Mouse (Mus musculus) ZHBTc4 (cell line): ENCODE measurements around the gene Taf3.

Experiments
- DNase-seq: peaks from one replicate; pipeline ENCODE4 v3.0.0-alpha.2; 2011; ENCODE audit warnings: low read depth, low spot score

Gene Taf3

DNA sequence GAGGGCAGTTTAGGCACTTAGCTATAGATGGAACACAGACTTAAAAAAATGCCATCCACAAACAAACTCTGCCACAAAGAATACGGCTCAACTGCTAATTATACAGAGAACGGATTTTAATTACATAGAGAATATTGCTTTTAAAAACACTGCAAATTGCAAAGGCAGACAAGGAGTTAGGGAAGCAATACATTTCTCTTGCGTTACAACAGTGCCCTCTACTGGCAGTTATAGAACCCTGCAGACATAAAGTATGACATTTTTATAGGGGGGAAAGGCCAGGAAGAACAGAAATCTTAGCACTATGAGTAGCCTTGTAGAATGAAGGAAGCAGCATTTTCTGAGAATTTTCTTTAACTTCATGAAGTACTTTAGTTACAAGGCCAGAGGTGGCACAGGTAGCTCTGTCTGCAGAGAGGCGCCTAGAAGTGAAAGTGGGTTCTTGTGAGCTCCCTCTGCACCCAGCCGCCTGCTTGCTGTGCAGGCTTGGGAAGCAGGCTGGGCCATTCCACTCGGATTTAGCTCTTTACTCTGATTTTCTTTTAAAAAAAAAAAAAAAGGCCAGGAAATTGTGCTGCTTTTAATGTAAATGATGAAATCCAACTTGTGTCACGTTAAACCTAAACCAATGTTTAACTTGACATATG lies 38.0 kb downstream of the Taf3 start:
- DNase-seq: peak; percentile 64

DNA sequence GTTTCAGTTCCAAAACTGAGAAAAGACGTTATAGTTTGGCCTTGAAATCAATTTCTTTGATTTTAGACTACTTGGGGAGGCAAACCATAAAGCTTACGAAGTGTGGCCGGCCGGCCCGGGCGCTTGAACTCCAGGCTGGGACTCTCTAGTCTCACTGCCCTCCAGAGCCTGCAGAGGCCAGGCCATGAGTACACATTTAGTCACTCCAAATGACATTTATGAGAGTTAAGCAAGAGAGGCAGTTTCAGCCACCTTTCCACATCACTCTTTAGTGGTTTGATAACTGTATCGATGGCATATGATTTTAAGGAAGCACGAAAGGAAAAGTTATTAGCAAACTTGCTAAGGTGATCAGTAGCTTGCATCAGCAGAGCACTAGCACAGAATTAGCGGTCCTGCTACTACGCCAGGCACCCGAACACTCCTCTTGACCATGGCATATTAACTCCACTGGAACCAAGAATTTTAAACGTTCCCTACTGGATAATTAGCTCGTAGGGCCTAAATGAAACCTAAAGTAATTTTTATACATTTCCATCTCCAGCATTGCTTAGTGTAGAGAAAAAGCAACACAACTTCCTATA lies 38.6 kb downstream of the Taf3 start:
- DNase-seq: no peak

DNA sequence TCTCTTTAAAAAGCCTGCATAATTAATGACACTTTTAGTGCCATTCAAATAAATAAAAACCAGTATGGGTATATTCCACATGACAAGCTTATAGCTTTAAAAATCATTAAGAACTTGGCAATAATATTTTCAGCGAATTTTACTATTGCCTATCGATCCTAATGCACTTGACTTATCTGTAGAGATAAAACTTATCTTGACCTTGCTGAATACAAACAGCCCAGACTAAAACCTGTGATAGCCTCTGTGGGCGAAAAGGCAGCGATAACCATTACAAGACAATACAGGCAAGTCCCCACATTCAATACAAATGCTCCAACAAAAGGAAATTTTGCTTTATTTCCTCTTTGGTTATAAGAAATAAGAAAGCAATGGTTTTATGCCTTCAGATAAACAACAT lies 39.8 kb downstream of the Taf3 start:
- no peak for DNase-seq

DNA sequence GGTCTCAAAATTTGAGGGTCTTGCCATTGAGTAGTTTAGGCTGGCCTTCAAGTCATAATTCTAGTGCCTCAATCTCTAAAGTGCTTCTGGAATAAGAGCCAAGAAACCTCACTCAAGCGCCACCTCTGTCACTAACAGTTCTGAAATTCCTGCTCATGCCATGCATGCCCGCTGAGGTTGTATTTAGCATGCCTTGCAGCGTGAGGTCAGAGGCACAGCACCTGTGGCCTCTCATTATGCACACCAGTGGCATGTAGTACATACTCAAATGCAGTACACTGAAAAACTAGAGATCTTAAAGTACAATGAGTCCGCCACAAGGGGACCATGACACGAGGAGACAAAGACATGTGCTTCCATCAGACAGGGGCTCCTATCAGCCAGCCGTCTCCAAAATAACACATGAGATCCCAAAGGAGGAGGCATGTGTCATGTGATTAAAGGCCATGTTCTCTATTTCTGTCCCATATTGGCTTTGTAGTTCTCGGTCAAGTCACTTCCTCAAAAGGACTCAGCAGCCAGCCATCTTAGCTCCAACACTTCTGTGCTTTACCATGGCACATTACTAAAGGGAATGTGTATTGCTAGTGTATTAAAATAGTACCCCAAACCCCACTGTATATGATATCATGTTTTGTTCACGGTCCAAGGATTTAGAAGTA lies 43.3 kb downstream of the Taf3 start:
- DNase-seq: no peak

DNA sequence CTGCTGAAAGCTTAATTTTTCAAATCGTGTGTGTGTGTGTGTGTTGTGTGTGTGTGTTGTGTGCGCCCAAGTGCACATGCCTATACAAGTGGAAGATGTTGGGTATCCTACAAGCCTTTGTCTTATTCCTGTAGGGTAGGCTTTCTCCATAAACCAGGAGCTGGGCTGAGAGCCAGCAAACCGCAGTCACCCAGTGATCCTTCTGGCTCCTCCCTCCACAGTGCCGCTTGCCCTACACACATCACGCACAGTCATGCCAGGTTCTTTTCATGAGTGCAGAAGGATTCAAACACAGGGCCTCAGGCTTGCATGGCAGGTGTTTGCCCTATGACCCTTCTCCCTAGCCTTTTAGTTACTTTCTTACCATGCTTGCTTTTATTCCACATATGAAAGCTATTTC lies 45.0 kb downstream of the Taf3 start:
- DNase-seq: no peak

DNA sequence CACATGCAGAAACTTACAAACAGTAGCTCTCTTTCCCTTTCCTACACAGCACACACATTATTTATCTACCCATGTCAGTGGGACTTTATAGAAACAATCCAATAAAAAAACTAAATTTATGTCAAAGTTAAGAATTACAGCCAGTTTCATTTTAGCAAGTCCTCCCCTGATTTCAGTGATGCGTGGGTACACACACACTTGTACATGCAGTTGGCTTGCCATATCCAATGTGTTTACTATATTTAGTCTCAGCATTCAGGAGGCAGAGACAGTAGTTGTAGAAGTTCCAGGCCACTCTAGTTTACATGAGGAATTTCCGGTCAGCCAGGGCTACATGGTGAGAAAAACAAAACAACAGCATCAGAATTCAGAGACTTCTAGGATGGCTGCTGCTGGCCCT lies 46.8 kb downstream of the Taf3 start:
- no peak for DNase-seq

DNA sequence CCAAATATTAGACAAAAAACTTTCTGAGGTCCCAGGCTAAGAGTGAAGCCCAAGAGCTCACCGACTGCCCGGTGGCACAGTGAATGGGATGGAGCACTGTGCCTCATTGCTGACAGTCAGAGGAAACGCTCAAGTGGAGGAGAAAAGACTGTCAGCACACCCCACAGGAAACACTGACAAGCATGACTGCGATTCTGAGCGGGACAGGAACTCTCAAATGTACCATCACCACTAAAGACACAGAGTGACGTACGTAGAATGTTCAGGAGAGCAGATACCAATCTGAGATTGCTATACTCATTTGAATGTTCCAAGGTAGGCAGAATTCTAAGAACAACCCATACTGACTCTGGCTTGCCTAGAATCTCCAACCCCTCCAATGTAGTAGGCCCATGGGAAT lies 50.9 kb downstream of the Taf3 start:
- no peak for DNase-seq

DNA sequence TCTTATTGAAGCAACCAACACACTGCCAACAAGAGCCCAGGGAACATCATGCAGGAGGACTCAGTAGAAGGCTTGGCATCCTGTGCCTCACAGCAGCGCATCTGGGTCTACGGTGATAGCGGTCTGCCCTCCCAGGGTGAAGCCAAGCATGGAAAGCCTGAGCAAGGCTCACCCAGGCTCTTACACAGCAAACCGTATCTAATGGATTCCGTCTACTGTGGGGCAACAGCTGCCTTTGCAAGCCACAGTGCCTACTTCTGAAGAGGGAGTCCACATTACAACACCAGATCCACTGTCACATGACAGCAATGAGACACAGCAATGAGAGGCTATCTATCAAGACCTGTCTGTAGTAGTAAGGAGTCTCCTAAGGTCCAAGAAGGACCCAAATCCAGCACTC lies 52.3 kb downstream of the Taf3 start:
- DNase-seq: no peak

DNA sequence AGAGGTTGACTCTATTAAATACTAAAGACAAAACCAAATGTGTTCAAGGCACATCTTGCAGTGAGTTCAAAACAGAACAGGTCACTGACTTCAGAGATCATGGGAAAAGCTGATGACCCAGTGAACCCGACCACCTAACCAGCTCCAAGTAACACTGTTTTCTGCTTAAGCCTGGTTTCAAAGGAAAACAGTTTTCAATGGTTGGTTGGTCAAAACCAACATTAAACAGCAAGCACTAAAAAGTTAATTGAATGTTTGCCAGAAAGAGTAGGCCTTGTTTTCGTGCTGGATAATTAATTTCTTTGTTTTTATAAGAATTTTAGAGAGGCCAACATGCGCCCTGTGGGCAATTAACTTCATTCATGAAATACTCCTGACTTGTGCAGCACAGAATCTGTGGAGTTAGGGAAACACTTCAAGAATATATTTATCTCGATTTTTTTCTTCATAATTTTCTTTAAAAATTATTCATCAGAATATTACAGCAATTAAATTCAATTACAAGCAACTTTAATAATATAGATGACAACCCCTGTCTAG lies 57.6 kb downstream of the Taf3 start:
- DNase-seq: no peak

DNA sequence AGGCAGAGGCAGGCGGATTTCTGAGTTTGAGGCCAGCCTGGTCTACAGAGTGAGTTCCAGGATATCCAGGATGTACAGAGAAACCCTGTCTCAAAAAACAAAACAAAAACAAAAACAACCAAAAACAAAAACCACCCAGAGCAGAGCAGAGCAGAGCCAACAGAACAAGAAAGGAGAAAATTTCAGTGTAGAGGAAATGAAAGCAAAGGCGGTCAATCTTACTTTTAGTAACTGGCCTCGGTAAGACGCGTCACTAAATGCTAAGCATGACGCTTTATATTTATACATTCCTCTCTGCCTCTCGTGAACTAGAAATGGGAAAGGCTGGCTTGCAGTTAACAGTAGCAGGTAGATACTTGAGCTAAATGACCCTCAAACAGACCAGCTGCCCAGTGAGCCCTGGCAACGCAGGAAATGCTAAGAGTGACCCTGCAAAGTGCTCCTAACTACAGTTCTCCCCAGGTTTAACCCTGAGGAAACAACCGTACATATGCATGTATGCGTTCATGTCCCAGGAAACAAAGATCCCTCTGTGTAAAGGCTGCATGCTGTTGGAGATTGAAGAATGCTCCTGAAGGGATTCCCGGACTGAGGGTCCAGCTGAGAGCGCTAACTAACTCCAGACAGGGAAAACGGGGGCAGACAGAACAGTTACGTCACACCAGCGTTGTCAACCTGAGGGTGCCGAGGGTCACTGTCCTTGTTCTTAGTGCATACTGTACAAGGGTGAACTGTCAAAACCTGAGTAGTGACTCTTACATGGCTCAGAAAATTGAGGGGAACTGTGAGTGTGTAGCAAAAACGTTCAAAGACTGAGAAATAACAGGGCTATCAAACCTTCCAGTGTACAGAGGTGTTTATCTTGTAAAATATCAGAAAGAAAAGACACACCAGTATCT lies 58.5 kb downstream of the Taf3 start:
- DNase-seq: no peak

DNA sequence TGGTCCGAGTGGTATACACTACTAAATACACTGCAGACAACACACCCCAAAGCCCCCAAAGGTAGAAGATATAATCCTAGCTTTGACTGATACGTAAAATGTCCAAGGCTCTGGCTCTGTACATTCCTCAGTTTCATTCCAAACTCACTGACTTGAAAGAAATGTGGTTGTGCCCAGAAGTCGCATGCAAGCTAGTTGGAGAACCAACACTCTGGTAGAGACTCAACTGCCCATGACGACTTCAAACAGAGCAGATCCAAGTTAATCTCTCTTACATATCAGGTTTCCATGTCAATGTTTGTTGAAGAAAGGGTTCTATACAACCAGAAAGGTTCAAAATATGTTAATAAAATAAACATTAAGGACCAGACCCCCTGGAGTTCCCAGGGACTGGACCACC lies 60.1 kb downstream of the Taf3 start:
- no peak for DNase-seq

DNA sequence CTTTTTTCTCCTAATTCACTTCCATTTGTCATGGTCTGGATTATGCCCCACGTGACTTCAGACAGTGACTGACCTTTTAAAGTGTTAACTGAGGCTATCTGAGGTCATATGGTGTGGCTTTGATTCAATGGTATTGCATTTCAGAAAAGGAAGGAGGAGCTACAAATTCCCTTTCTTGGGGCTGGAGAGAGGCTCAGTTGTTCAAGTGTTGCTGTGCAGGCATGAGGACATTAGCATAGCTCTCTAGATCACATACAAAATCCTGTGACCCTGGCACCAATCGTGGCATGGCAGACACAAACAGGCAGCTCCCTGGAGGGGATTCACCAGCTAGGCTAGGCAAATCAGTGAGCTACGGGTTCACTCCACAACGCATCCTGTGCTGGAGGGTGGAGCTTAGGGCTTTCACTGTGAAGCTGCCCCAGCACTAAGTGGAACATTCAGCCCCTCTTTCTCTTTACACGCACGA lies 62.4 kb downstream of the Taf3 start:
- peak; percentile 60 for DNase-seq

DNA sequence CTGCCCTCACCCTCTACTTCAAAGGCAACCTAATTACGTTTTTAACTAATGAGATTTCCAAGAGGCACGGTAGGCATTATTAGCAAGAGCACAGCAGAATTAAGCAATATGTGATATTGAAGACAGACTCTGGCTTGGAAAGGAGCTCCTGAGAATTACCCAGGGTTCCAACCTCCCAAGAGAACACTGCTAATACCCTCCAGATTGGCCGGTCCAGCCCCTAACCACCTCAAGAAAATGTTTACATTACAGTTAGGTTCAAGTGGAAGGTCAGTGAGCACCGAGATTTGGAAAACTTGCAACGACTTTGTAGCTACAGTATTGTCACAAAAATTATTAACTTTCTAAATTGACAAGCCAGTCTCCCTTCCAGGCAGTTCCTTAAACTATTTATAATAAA lies 66.0 kb downstream of the Taf3 start:
- no peak for DNase-seq

DNA sequence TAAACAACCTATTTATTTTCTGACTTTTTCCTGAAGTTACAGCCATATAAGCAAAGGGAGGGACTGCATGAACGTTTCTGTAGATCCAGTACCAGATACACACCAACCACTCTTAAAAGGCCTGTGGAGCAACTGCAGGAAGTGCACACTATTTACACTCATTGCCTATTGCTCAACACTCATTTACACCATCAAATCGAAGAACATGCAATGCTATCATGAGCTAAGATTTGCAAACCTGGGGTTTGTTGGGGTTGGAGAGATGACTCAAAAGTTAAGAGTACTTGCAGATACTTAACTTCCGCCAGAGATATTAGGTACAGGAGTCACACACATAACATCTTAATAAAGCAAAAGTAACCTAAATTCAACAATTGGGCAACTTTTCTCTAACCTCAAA lies 76.5 kb downstream of the Taf3 start:
- DNase-seq: no peak

DNA sequence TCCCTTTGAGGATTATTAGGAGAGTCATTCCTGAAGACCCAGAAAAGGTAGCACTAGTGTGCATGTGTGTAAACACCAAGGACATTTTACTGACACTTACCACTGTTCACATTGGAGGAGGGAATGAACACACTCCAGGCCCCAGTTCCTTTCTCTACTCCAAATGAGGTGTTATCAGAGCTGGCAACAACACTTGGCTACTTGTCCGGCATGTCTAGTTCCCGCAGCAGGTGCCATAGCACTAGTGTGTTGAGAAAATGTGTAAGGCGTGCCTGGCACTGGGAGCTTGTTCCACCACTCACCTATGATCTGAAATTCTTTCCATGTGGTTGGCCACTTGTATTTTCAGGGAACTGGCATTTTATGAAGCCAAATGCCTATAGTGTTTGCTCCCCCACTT lies 77.8 kb downstream of the Taf3 start:
- DNase-seq: no peak

DNA sequence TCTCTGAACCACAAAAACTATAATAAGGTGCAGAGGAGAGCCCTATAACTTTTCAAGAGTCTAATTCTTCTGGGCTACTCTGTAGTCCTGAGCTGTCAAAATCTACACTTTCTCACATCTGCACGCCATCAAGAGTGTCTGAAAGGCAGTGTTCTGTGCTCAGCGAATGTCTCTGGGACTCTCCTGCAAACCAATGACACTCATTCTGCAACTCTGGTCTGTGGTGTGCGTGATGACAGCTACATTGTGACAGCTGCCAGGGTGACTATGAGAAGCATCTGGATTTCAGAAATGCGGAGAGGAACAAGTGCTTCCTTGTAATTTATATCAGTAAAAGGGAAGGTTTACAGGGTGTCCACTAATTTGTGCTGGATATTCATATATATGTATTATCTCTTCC lies 78.2 kb downstream of the Taf3 start:
- DNase-seq: no peak

DNA sequence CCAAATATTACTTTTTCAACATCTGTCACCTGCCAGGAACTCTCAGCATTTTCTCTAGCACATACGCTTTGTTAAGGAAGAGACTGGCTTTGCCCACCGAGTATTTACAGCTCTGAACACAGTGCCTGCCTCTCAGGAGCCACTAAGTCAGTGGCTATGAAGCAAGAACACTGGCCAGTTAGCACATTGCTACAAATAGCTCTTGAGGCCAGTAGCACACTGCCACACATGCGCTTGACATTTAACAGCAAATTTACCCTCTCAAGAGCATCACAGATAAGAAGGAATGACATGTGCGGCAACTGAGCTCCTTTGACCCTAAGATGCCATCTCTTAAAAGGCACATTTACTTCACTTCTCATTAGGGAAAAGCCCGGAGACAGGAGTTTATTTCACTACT lies 78.7 kb downstream of the Taf3 start:
- DNase-seq: no peak

DNA sequence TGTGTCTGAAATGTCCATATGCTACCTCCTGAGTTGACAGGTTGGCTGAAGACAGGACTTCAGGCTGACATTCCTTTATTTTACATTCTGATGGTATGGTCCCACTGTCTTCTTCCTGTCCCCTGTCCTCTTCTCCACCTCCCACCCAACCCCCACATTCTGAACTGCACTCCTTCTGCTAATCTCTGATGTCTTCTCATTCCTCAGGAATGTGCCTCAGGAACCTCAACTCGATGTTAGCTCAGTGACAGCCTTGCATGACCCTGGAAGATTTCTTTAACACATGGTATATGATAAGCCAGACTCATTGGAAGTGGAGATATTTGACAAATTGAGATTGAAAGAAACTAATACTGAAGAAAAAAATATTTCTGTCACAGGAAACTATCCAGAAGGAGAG lies 81.8 kb downstream of the Taf3 start:
- DNase-seq: no peak

DNA sequence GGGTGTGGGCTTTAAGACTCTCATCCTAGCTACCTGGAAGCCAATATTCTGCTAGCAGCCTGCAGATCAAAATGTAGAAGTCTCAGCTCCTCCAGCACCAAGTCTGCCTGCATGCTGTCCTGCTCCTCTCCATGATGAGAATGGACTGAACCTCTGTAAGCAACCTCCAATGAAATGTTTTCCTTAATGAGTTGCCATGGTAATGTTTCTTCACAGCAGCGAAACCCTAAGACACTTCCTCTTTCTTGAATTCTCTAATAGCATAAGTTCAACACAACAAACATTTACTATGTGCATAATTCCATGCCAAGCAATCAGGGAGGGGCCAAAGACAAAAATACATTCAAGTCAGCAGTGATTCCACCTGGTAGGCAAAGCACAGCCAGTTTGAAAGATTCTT lies 82.8 kb downstream of the Taf3 start:
- DNase-seq: no peak

DNA sequence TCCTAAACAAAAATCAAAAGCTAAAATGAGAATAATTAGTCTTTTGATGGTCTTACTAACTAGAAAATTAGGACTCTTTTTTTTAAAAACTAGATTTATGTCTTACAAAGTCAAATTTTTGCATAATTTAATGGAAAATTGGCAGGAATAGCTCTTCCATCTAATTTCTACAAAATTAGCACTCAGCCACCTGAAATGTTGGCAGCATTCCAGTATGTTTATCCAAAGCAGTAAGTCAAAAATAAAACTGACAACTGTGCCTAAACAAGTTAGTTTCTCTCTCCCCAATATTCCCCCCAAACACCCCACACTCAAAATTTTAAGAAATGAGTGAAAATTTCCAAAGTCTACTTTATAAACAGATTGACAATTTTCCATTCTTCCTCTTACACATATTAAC lies 85.5 kb downstream of the Taf3 start:
- DNase-seq: no peak

DNA sequence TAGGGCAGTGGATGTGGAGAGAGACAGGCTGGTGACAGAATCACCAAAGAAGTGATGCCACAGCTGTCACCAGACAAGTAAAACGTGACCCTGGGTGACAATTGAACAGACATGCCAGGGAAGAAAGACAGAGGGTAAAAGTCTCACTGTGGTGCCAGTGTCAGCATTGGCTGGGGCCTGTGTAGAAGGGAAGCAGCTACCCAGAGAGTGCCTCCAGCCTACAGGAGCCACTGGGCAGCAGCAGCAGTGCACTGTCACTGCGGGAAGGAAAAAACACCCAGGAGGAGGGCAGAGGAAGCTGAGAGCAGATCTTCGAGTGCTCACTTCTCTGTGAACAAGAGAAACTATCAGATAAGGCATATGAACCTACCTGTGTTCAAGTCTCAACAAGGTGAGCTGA lies 86.7 kb downstream of the Taf3 start:
- no peak for DNase-seq

DNA sequence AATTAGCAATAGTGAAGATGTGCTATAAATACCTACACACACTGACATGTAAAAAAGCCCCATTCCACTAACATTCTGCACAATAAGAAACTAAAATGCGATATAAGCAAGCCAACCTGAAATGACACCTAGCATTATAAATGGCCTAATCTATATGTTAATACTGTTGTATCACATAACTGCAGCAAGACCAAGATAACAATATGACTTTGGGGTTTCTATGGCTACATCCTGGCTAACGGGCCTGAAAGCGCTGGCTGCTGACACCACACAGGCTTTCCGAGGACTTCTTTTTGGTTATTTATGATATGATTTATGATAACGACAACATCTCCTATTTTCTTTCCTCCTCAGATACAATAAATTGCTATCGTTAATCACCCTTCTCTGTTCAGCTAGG lies 90.4 kb downstream of the Taf3 start:
- DNase-seq: no peak
